15 mouse cellular contexts compared by ENCODE assay signal in genomic region chr11:107876840-107877239, GRCm38 (mm10). TPM values are rescaled to one million over a fixed set of nuclear protein-coding genes. Genes with fewer than 3 reads are reported as not detected.
DNase-seq lines count a peak whose midpoint lies in the region; ATAC-seq and TF ChIP-seq lines count a peak whose summit lies in the region.
"Had no signal": no experiment of that assay in that cellular context is flagged by ENCODE, and none has a peak within 500 bp of the region (broad histone marks: within the 10 kb centered on the region; RNA-seq: fewer than 3 reads in every experiment).

No protein-coding gene starts in this region.

- H3K36me3 ChIP-seq in hindbrain, postnatal 0 days (ENCODE audit: insufficient read depth, low read length), result no peaks in the 10 kb centered on the region; the same call in 1 of the 2 replicates
- H3K36me3 ChIP-seq in hindbrain, embryonic 11.5 days (ENCODE audit: control insufficient read depth, insufficient read depth, low read length), result no peaks in the 10 kb centered on the region
- H3K36me3 ChIP-seq: heart, embryonic 12.5 days had no signal

- no peak overlapping the region for H3K4me2 ChIP-seq in hindbrain, postnatal 0 days (ENCODE audit: low read depth, low read length)
- H3K4me2 ChIP-seq in hindbrain, embryonic 11.5 days (replicated peaks; ENCODE audit: low read depth, low read length), result no peak overlapping the region
- H3K4me2 ChIP-seq: heart, embryonic 12.5 days had no signal

- ATAC-seq in cerebellum, adult (ENCODE audit: insufficient number of reproducible peaks, low FRiP score, low TSS enrichment), result peak; percentile 31; the same call in 1 of the 2 replicates
- ATAC-seq in hindbrain, postnatal 0 days, result peak; percentile 83
- ATAC-seq in hindbrain, embryonic 11.5 days (ENCODE audit: low FRiP score), result no peak

- no peaks in the 10 kb centered on the region for H3K9me3 ChIP-seq in hindbrain, postnatal 0 days (ENCODE audit: low read length)
- H3K9me3 ChIP-seq in hindbrain, embryonic 11.5 days (ENCODE audit: control insufficient read depth, low read length), result no peaks in the 10 kb centered on the region
- H3K9me3 ChIP-seq: heart, embryonic 12.5 days had no signal

- no peak for TF ChIP-seq CTCF in hindbrain, postnatal 0 days (IDR thresholded peaks at IDR 0.05; ENCODE audit: low read depth)

- no peaks in the 10 kb centered on the region for H3K27me3 ChIP-seq in hindbrain, postnatal 0 days (ENCODE audit: insufficient read depth, low read length)
- no peaks in the 10 kb centered on the region for H3K27me3 ChIP-seq in hindbrain, embryonic 11.5 days (ENCODE audit: control insufficient read depth, insufficient read depth, low read length)
- H3K27me3 ChIP-seq: CH12.LX; heart, embryonic 12.5 days had no signal

- no peak overlapping the region for H3K4me3 ChIP-seq in hindbrain, postnatal 0 days (ENCODE audit: low read length)
- no peak overlapping the region for H3K4me3 ChIP-seq in hindbrain, embryonic 11.5 days (ENCODE audit: low read depth, low read length)
- H3K4me3 ChIP-seq: heart, embryonic 12.5 days had no signal

- H3K27ac ChIP-seq in hindbrain, postnatal 0 days, result no peak overlapping the region
- no peak overlapping the region for H3K27ac ChIP-seq in hindbrain, embryonic 11.5 days (ENCODE audit: low read depth, low read length)
- H3K27ac ChIP-seq: liver, embryonic 14.5 days had no signal

- H3K9ac ChIP-seq in hindbrain, postnatal 0 days (replicated peaks; ENCODE audit: low read length), result no peak overlapping the region
- no peak overlapping the region for H3K9ac ChIP-seq in hindbrain, embryonic 11.5 days (ENCODE audit: low read depth, low read length)
- H3K9ac ChIP-seq: heart, embryonic 12.5 days; liver, embryonic 14.5 days had no signal

- DNase-seq in cerebellum, adult 18-20 months, result no peak
- peak; percentile 54 for DNase-seq in hindbrain, postnatal 0 days (ENCODE audit: low spot score)
- no peak for DNase-seq in hindbrain, embryonic 11.5 days (ENCODE audit: low spot score)
- peak; percentile 34 for DNase-seq in retina, postnatal 1 day
- no peak for DNase-seq in retina, embryonic 14.5 days (ENCODE audit: low spot score)
- DNase-seq in lung, postnatal 14 days, result no peak
- DNase-seq in gastrocnemius, adult 8-10 months (ENCODE audit: low spot score in 2 of 2), result no peak
- DNase-seq: kidney, adult 2 months; lung, postnatal 10 days had no signal

- H3K4me1 ChIP-seq in hindbrain, postnatal 0 days (ENCODE audit: insufficient read depth, low read length), result no peaks in the 10 kb centered on the region
- H3K4me1 ChIP-seq in hindbrain, embryonic 11.5 days (replicated peaks; ENCODE audit: control insufficient read depth, insufficient read depth, low read length), result no peaks in the 10 kb centered on the region
- H3K4me1 ChIP-seq: heart, embryonic 12.5 days had no signal

- WGBS in hindbrain, postnatal 0 days, result 53% methylated on average over 5 of the region's 5 CpGs
- whole genome bisulfite sequencing in hindbrain, embryonic 11.5 days, result 75% methylated on average over 5 of the region's 5 CpGs

RNA-seq across cellular contexts. Expression of gene Cacng5, which starts 38.0 kb away (rescaled TPM):
- 26.9 and 32.5 TPM in 2 replicates for total RNA-seq in hindbrain, postnatal 0 days (2014; rRNA removed)
- polyA plus RNA-seq in hindbrain, postnatal 0 days (2015; fragmentation: Nextera tagmentation; extraction: Ambion mirVana), result 21.4 and 22.0 TPM in 2 replicates
- polyA plus RNA-seq in hindbrain, embryonic 11.5 days (2014; fragmentation: Nextera tagmentation; extraction: Ambion mirVana), result 0.82 and 0.84 TPM in 2 replicates
- not detected for total RNA-seq in gastrocnemius, adult 8-10 months (2022)
- total RNA-seq: CH12.LX; hematopoietic stem cell, adult 5-6 weeks had no signal
- polyA plus RNA-seq: heart, embryonic 12.5 days; thymus, postnatal 0 days had no signal

Comparison
In these comparisons a context has a peak if more than half of its experiments do, and no peak if none do; other contexts are left out.
1. DNase-seq: peak in hindbrain, postnatal 0 days (single experiment) and retina, postnatal 1 day (single experiment); none in cerebellum, adult 18-20 months (0 of 2), hindbrain, embryonic 11.5 days (single experiment), retina, embryonic 14.5 days (single experiment), lung, postnatal 14 days (single experiment) and gastrocnemius, adult 8-10 months (0 of 2).
2. RNA of gene Cacng5, which starts 38.0 kb away (total RNA-seq): 26.9 to 32.5 TPM in hindbrain, postnatal 0 days; not detected in gastrocnemius, adult 8-10 months; every median in the first group is over 10 times any median in the second.